Mouse (Mus musculus) naive thymus-derived CD4-positive, alpha-beta T cell, adult 2 months (primary cell): ENCODE measurements around the gene Asns.
"Not testable (repeated sequence)": the region's sequence is repeated elsewhere in the genome, so short reads cannot be mapped to it uniquely, and the experiment has no call there.

Experiments
- DNase-seq: peaks from one replicate; pipeline ENCODE4 v3.0.0-alpha.2; 2011; ENCODE audit warnings: low read depth

The Asns gene

DNA sequence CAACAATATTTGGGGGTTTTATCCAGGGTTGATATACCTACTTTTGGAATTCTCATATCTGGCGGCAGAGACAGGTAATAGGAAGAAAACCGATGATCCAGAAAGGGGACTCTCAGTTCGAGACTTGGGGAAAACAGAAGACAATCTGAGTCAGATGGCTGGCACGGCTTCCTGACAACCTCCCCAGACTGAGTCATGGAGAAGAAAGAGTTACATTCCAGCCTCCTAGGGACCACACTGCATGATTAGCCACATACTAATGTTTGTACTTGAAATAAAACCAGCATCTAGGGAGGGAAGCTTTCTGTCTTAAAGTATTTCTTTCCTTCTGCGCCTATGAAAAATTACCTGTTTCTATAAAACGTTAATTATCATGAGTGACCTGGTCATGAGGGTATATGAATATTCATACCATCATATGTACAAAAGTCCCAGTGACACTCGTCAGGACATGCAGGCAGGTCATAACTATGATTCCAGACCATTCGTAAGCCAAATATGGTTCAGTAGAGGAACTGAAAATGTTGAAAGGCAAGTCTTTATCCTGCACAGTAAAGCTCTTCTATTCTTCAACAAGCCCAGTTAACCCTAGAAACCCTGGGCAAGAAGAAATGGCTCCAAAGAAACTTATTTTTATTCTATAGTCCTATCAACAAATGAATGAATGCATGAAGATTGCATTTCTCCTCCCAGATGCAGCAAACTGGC, 16.7 kb downstream of the Asns start:
- no peak for DNase-seq

DNA sequence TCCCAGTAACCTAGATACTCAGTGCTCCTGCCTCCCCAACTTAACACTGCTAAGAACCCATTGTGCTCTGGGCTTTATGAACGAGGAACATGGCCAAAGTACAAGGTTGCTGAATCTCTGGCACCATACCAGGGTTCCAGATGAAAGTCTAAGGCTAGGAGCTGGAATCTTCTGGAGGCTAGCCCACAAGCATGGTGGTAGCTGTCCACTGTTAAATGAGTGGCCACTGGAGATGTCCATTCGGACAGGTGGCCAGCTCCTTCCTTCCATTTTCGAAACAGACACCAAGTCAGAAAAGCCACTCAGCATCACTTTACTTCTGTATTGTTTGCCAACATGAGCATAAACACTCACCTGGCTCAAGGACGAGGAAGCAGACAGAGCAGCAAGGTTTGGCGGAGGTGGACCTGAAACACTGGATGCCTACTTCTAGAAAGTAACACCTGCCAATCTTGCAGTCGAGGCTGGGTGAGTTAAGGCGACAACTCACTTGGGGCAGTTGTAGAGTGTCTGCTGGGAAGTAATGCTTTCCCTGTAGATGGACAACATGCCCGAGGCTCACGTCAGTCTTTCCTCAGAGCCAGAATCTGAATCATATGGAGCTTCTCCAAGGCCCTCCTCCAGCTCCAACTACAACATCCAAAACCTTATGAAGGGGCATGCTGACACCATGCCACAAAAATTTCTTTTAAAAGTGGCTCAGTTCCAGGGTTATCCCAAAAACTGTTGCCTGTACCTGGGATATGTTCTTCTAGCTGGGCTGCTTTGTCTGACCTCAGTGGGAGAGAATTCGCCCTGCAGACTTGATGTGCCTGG, 20.4 kb downstream of the Asns start:
- no peak for DNase-seq

DNA sequence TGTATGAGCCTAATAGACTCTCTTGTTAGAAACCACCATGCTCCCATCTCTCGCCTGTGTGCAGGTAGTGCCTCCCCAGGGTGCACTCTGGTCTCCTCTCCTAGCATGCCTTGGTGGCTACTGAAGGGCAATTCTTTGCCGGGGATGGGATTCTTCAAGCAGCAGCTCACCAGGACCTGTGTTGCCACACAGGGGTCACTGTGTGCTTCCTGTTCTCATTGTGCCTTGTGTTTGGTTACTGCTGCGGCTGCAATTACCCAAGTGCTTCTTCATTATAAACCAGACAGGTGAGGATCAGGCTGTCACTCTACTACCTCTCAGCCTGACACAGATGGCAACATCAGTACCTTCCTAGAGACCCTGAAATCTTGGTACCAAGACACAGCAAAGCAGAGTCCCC, 21.6 kb downstream of the Asns start:
- no peak for DNase-seq

DNA sequence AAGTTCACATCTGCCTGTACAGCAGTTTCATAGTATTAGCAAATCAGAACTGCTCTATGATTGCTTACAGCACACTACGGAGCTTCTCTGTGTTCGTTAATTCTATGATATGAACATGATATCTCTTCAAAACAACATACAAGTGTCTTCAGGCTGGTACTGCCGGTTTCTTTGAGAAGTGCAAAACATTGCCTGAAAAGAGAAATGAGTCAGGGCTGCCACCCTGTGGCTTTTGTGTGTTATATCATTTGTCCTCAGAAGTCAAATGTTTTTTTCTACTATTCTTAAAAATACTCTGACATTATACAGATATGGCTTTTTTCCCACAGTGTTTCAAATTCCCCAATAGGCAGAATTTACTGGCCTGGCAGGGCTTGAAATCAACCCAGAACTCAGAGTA, 22.5 kb downstream of the Asns start:
- DNase-seq: no peak

DNA sequence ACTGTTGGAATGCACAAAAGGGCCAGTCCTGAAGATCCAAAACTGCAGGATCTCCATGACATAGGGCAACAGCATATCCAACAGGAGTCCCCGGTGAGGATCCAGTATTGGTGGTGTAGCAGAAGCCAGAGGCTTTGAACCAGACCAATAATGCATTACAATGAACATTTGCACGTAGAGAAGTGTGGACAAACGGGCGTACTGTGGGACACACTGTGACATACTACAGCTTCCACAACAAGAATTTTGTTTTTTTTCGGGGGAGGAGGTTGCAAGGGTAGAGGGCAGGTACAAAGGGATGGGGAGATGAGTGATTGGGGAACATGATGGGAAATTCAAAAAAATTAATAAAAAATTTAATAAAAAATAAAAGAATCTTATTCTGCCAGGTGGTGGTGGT, 23.3 kb downstream of the Asns start:
- DNase-seq: no peak

DNA sequence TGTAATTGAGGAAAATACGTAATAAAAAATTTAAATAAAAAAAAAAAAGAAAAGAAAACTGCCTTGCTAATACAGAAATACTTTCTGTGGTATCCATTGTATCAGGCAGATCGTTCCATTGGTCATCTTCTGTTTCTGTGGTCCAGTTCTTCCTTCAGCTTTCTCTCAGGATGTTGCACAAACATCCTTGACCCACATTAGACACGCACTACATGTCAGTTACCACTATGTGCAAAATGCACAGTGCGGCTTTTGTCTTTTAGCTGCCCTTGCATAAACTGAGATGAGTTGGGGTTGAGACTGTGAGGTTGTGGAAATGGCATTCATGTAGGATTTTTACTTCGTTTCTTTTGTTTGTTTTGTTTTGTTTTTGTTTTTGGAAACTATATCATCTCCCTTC, 24.7 kb downstream of the Asns start:
- DNase-seq: no peak

DNA sequence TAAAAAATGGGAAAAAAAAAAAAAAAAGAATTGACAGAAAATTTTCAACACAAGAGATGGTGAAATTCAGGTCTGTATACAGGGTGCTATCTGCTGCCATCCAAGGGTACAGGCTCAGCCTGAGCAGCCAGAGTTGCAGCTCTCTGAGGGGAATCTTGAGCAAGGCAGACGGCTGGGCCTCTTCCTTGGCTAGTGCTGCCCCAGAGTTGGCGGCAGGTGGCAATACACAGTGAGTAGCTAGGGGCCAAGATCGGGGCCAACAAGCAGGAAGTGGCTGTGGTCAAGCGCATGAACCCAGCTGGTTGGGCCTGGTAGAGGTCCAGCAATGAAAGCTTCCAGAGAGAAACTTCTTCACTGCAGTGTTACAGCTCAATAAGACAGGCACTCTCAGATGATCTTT, 27.2 kb downstream of the Asns start:
- DNase-seq: not testable (repeated sequence)

DNA sequence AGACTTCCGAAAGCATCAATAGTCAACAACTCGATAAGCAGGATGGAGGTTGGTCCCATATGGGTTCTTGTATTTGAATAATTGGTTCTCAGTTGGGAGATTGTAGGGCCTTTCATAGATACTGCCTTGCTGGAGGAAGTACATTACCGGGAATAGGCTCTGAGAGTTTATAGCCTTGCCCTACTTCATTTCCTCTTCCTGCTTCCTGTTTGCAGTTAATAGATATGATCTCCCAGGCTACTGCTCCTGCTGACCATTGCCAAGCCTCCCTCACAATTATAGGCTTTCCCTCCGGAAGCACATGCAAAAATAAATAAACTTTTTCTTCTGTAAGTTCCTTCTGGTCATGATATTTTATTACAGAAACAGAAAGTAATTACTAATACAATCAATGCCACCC, 31.6 kb downstream of the Asns start:
- no peak for DNase-seq

DNA sequence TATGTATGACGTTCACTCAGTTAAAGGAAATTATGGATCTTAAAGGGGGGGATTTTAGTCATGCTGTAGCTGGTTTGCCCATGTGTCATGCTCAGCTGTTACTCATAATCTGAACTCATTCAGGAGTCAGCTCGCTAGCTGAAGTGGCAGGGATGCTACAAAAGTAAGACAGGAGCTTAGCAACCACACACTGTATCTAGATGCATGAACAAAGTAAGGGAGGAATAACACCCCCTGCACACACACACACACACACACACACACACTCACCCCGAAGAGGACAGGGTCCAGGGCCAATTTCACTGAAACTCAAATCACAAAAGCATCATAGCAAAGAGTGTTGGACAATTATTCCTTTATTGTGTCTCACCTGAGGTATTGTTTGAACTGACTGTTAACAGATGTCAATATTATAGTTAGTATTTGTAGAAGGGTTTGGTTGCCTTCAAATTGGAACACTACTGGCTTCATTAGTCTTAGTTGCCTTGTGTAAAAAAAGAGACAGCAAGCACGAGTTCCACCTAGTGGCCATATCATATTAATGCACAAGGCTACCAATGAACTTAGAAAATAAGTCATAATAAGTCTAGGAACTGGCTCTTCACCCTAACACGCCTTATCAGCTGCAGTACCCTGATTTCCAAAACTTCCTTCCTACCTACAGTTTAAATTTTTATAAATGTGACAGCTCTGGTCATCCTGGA, 32.5 kb downstream of the Asns start:
- DNase-seq: peak; percentile 4

DNA sequence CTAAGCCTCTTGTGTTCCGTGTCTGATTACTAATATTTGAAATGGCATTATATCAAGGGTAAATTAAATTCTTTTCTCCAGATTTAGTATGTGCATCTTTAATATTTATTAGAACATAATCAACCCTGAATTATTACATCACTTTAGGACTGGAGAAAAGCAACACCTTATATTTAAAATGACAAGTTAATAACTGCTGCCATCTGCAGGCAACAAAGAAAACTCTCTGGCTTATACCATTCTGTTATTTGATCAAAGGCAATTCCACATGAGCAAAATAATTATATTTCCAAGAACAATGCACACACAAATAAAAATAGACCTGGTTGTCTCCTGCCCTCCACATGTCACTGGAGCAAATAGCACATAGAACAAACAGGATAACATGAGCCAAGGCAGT, 36.5 kb downstream of the Asns start:
- DNase-seq: no peak

DNA sequence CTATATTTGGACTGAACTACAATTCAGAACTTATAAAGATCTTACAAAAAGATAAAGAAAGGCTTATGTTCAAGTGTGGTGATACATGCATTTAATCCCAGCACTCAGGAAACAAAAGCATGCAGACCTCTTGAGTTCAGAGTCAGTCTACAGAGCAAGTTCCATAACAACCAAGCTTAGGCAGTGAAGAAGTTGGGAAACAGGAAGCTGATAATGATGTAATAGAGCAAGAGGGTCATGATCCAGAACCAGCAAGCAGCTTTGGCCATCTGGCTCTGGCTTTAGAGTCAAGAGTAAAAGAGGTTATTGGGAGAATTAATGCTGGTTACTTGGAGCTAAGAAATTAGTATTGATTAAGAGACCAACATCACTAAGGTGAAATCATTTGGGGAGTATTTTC, 44.6 kb downstream of the Asns start:
- DNase-seq: no peak
